Mouse (Mus musculus) forebrain, embryonic 14.5 days (tissue): ENCODE measurements around the gene Tcl1. TPM values are rescaled to one million over a fixed set of nuclear protein-coding genes. Genes with fewer than 3 reads are reported as not detected.

ENCODE experiments used
- ATAC-seq: fragments of 200-750 bp; cut with Nextera tagmentation; 2 replicates; pipeline ENCODE4 v1.8.0; 2017; ENCODE audit warnings: mild to moderate bottlenecking, moderate library complexity
- DNase-seq: peaks from one replicate; pipeline ENCODE4 v3.0.0-alpha.2; 2015; ENCODE audit warnings: low spot score
- H3K27ac ChIP-seq: fragments of 300-500 bp; sonication (generic); 2 replicates; pipeline ENCODE4 v1.5.1; 2014; ENCODE audit warnings: low read depth, mild to moderate bottlenecking, control low read depth, low read length, moderate library complexity
- H3K27me3 ChIP-seq: fragments of 300-500 bp; sonication (generic); replicated peaks from 2 replicates; pipeline ENCODE4 v1.6.1; 2014; ENCODE audit warnings: low read length, control low read depth, mixed read lengths; ENCODE audit not compliant: control insufficient read depth, insufficient read depth
- H3K36me3 ChIP-seq: fragments of 300-500 bp; sonication (generic); 2 replicates; pipeline ENCODE4 v1.6.1; 2014; ENCODE audit warnings: low read length, control low read depth; ENCODE audit not compliant: control insufficient read depth, insufficient read depth
- H3K4me1 ChIP-seq: fragments of 300-500 bp; sonication (generic); 2 replicates; pipeline ENCODE4 v1.6.1; 2014; ENCODE audit warnings: antibody characterized with exemption, low read length, control low read depth; ENCODE audit not compliant: control insufficient read depth, insufficient read depth
- H3K4me2 ChIP-seq: fragments of 300-500 bp; sonication (generic); 2 replicates; pipeline ENCODE4 v1.6.1; 2014; ENCODE audit warnings: mild to moderate bottlenecking, control low read depth, low read length
- H3K4me3 ChIP-seq: fragments of 300-500 bp; sonication (generic); 2 replicates; pipeline ENCODE4 v1.5.1; 2014; ENCODE audit warnings: low read depth, low read length, control low read depth
- H3K9ac ChIP-seq: fragments of 300-500 bp; sonication (generic); 2 replicates; pipeline ENCODE4 v1.6.1; 2014; ENCODE audit warnings: mild to moderate bottlenecking, low read length, control low read depth, moderate library complexity
- H3K9me3 ChIP-seq: fragments of 300-500 bp; sonication (generic); replicated peaks from 2 replicates; pipeline ENCODE4 v1.6.1; 2016; ENCODE audit warnings: low read length, control low read depth, mixed read lengths; ENCODE audit not compliant: control insufficient read depth
- WGBS: fragments of 180-500 bp; shearing (Covaris S2); extraction: QIAGEN DNeasy Blood & Tissue Kit; methylation state at CpG from one replicate; pipeline ENCODE4 v1.1.7; 2014; 5-methylcytosine and 5-hydroxymethylcytosine counted together
- polyA plus RNA-seq: library from polyadenylated mRNA; unstranded; fragments of >200 nt; fragmentation: Nextera tagmentation; extraction: Ambion mirVana; gene quantifications from 2 replicates; pipeline ENCODE4 v1.2.1, GENCODE M21; 2014

Tcl1 gene
- polyA plus RNA-seq = not detected in 2 replicates

GRCm38 (mm10) chr12:105222601-105223319, at the start of gene Tcl1:
Tcl1 (minus strand) TSS chr12:105222793.
- no peak for DNase-seq
- H3K4me3 ChIP-seq = no peak within 1 kb of the TSS
- H3K9me3 ChIP-seq = no peaks in the 10 kb centered on the region
- no peak for ATAC-seq
- H3K4me1 ChIP-seq = no peaks in the 10 kb centered on the region
- WGBS = 93% methylated on average over 22 of the region's 22 CpGs
- no peaks in the 10 kb centered on the region for H3K27me3 ChIP-seq
- no peak within 1 kb of the TSS for H3K4me2 ChIP-seq
- H3K9ac ChIP-seq = no peak within 1 kb of the TSS
- H3K27ac ChIP-seq = no peak within 1 kb of the TSS
- H3K36me3 ChIP-seq = no peaks in the 10 kb centered on the region

- Histone ChIP-seq H3K27ac (no peak overlapping the region), H3K4me3 (no peak overlapping the region), H3K9me3 (no peaks in the 10 kb centered on the region), H3K9ac (no peak overlapping the region), H3K4me1 (no peaks in the 10 kb centered on the region), H3K36me3 (no peaks in the 10 kb centered on the region), H3K4me2 (no peak overlapping the region), H3K27me3 (no peaks in the 10 kb centered on the region)
- no peak for ATAC-seq
- 66% methylated on average over 17 of the region's 17 CpGs for WGBS
- DNase-seq = no peak
These were observed 48.7 kb upstream of the Tcl1 start for GRCm38 (mm10) chr12:105271016-105271965.

- WGBS = 80% methylated on average over 5 of the region's 5 CpGs
- no peak for DNase-seq
- no peaks in the 10 kb centered on the region for H3K9me3 ChIP-seq
- H3K4me1 ChIP-seq = no peaks in the 10 kb centered on the region
- no peaks in the 10 kb centered on the region for H3K27me3 ChIP-seq
- no peaks in the 10 kb centered on the region for H3K36me3 ChIP-seq
- no peak overlapping the region for H3K27ac ChIP-seq
- H3K4me2 ChIP-seq = no peak overlapping the region
- H3K9ac ChIP-seq = no peak overlapping the region
- ATAC-seq = no peak
- H3K4me3 ChIP-seq = no peak overlapping the region
These were observed 44.5 kb upstream of the Tcl1 start for GRCm38 (mm10) chr12:105267076-105267475.

GRCm38 (mm10) chr12:105266096-105266495, 43.5 kb upstream of the Tcl1 start:
- no peak overlapping the region for H3K9ac ChIP-seq
- H3K27me3 ChIP-seq = no peaks in the 10 kb centered on the region
- no peaks in the 10 kb centered on the region for H3K9me3 ChIP-seq
- ATAC-seq (no peak), DNase-seq (no peak)
- H3K4me2 ChIP-seq = no peak overlapping the region
- H3K4me3 ChIP-seq = no peak overlapping the region
- H3K36me3 ChIP-seq = no peaks in the 10 kb centered on the region
- WGBS = 9% methylated on average over 3 of the region's 3 CpGs
- H3K27ac ChIP-seq = no peak overlapping the region
- no peaks in the 10 kb centered on the region for H3K4me1 ChIP-seq

GRCm38 (mm10) chr12:105259221-105259620, 36.6 kb upstream of the Tcl1 start:
- ATAC-seq = no peak
- no peaks in the 10 kb centered on the region for H3K36me3 ChIP-seq
- H3K4me2 ChIP-seq = no peak overlapping the region
- no peak overlapping the region for H3K27ac ChIP-seq
- no peaks in the 10 kb centered on the region for H3K4me1 ChIP-seq
- no peaks in the 10 kb centered on the region for H3K27me3 ChIP-seq
- H3K9ac ChIP-seq = no peak overlapping the region
- 33% methylated on average over 4 of the region's 4 CpGs for WGBS
- H3K9me3 ChIP-seq = no peaks in the 10 kb centered on the region
- H3K4me3 ChIP-seq = no peak overlapping the region
- no peak for DNase-seq

- H3K27ac ChIP-seq = no peak overlapping the region
- no peak overlapping the region for H3K4me2 ChIP-seq
- DNase-seq (peak; percentile 29), ATAC-seq (no peak)
- H3K9ac ChIP-seq = no peak overlapping the region
- H3K9me3 ChIP-seq = no peaks in the 10 kb centered on the region
- 9% methylated on average over 9 of the region's 9 CpGs for WGBS
- H3K36me3 ChIP-seq = no peaks in the 10 kb centered on the region
- no peaks in the 10 kb centered on the region for H3K4me1 ChIP-seq
- no peak overlapping the region for H3K4me3 ChIP-seq
- H3K27me3 ChIP-seq = no peaks in the 10 kb centered on the region
These were observed 36.2 kb upstream of the Tcl1 start for GRCm38 (mm10) chr12:105258787-105259186.

GRCm38 (mm10) chr12:105253796-105254195, 31.2 kb upstream of the Tcl1 start:
- H3K4me2 ChIP-seq = no peak overlapping the region
- H3K27ac ChIP-seq = no peak overlapping the region
- H3K36me3 ChIP-seq = no peaks in the 10 kb centered on the region
- no peak overlapping the region for H3K4me3 ChIP-seq
- H3K9ac ChIP-seq = no peak overlapping the region
- DNase-seq (no peak), ATAC-seq (no peak)
- 95% methylated on average over 3 of the region's 3 CpGs for WGBS
- no peaks in the 10 kb centered on the region for H3K27me3 ChIP-seq
- peaks cover 3% of the 10 kb centered on the region for H3K4me1 ChIP-seq
- no peaks in the 10 kb centered on the region for H3K9me3 ChIP-seq

GRCm38 (mm10) chr12:105248763-105249233, 26.2 kb upstream of the Tcl1 start:
- DNase-seq (peak; percentile 44), ATAC-seq (no peak)
- no peak overlapping the region; the same call in 1 of the 2 replicates for H3K4me2 ChIP-seq
- H3K27me3 ChIP-seq = no peaks in the 10 kb centered on the region
- peaks cover 11% of the 10 kb centered on the region for H3K4me1 ChIP-seq
- peak overlapping the region; percentile 32; the same call in 1 of the 2 replicates for H3K9ac ChIP-seq
- H3K27ac ChIP-seq = no peak overlapping the region
- H3K36me3 ChIP-seq = no peaks in the 10 kb centered on the region
- no peak overlapping the region for H3K4me3 ChIP-seq
- H3K9me3 ChIP-seq = no peaks in the 10 kb centered on the region
- 10% methylated on average over 9 of the region's 9 CpGs for WGBS
